Mouse (Mus musculus): ENCODE measurements around the gene Gm49325.
A peak's percentile ranks its signal among the peaks of the same experiment; 100 is the strongest.

Gm49325 gene

DNA sequence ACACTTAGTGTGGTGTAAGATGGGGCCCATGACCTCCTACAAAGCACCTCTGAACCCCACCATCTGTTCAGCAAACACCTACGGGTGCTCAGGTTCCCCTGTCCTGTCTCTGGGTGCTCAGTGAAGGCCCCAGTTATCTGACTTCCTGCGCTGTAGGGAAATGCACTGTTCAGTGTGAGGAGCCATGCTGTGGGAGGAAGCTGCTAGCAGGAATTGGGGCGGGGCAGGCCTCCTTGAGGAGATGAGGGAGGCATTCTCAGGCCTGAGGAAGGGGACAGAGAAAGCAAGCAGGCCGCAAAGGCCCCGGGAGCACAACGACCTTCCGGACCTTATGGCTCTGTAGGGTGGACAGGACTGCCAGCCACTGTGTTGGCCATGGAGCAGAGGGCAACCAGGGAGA, 16.9 kb upstream of the Gm49325 start:
- DNase-seq (ENCODE audit: low spot score) = no peak

GRCm38 (mm10) chr10:77589749-77590148, 16.2 kb upstream of the Gm49325 start:
- DNase-seq (ENCODE audit: low spot score) = no peak

DNA sequence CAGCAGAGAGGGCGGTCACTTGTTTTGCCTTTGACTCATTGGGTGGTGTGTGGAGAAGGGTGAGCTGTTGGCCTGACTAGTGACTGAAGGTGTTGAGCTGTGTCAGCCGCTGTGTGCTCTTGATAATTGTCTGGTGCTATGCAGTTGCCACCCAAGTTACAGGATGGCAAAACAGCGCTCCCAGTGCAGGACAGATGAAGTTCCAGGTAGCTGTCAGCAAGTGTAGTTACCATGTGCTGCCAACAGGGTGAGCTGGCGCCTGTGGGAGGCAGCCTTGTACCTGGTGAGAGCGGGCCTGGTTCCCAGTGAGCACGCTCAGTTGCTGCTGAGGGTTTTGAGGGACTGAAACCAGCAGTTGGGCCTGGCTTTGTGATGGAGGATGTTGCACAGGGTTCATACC, 15.2 kb upstream of the Gm49325 start:
- DNase-seq (ENCODE audit: low spot score) = peak; percentile 66

DNA sequence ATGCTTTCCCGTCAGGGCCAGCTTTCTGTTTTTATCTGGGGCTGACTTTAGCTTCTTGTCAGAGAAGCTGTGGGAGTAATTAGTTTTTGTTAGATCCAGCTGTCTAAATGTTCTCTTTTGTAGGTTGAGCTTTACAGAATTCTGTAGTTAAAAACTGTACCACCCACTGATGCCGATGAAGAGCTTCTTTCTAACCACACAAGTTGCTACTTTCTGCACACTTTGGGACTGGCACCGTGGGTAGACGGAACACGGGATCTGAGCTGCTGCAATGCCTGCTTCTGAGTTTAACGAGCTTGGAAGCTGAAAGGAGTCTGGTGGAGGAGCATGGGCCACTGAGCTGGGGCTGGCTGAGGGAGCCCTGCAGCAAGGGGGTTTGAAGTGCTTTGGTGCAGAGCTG, 14.5 kb upstream of the Gm49325 start:
- no peak for DNase-seq (ENCODE audit: low spot score)

- no peak for DNase-seq (ENCODE audit: low spot score)
These were observed 9.9 kb upstream of the Gm49325 start for GRCm38 (mm10) chr10:77596060-77596459.

GRCm38 (mm10) chr10:77603021-77603420, 3.0 kb upstream of the Gm49325 start:
- DNase-seq (ENCODE audit: low spot score) = no peak

DNA sequence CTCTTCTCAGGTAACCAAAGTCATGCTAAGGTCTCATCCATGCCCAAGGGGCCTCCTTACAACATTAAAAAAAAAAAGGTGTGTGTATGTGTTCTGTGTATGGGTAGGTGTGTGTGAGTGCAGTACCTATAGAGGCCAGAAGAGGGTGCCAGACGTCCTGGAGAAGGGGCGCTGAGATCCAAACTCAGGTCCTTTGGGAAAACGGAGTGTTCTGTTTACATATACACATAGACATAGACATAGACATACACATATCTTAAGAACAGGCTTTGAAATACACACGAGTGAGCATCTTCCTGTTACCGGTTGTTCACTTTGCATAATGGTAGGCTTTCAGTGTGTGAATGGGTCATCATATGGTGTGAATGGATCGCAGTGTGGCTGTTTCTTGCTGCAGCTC, 1.9 kb upstream of the Gm49325 start:
- DNase-seq (ENCODE audit: low spot score) = no peak

GRCm38 (mm10) chr10:77604958-77605357, 1.0 kb upstream of the Gm49325 start:
- no peak for DNase-seq (ENCODE audit: low spot score)

DNA sequence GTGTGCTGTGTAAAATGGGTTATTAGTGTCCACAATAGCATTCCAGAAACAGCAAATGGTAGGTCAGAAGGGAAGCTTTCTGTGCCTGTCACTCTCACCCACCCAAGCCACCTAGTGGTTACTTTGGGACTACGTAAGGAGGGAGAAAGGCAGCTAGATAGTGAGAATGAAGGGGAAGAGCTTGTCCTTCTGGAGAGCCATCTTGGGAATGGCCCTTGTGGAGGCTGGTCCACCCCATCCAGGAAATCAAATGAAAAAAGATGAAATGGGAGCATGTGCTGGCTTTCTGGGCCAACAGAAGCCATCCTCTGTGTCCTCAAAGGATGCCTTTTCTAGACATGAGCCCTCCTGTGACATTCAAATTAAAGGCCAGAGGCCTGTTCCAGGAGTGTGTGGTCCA, 629 bp upstream of the Gm49325 start:
- no peak for DNase-seq (ENCODE audit: low spot score)

- DNase-seq (ENCODE audit: low spot score) = no peak
These were observed 858 bp downstream of the Gm49325 start for GRCm38 (mm10) chr10:77606855-77607254.

DNA sequence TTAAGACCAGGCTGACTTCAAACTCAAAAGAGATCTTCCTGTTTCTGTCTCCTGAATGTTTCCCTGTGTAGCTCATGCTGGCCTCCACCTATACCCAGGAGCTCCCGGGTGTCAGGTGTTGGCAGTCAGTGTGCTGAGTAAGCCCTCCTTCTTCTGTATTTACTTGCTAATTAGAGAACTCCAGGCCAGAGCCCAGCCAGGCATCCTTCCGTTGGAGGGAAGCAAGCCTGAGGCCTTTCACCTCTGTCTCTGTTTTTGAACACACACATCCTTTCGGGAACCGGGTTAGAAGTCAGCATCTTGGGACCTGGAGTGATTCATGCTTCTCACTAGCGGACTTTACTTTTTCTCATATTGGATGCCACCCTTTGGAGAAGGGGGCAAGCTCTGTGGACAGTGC, 1.4 kb downstream of the Gm49325 start:
- DNase-seq (ENCODE audit: low spot score) = no peak

DNA sequence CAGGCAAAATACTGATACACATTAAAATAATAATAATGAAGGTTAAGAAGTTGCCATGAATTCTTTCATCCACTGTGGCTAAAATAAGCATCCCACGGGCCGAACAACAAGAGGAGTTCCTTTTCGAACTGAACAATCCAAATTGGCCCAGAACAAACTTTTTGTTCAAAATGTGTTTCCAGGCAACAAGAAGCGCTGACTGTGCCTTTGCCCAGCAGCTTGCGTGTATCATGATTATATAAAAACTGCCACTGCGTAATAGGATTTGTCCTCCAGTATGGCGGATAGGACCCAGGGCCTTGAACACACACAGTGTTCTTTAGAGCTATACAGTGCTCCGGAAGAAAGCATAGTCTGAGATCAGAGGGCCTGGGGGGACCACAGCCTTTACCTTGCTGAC, 2.6 kb downstream of the Gm49325 start:
- no peak for DNase-seq (ENCODE audit: low spot score)

GRCm38 (mm10) chr10:77610221-77610961, 4.4 kb downstream of the Gm49325 start:
- no peak for DNase-seq (ENCODE audit: low spot score)

DNA sequence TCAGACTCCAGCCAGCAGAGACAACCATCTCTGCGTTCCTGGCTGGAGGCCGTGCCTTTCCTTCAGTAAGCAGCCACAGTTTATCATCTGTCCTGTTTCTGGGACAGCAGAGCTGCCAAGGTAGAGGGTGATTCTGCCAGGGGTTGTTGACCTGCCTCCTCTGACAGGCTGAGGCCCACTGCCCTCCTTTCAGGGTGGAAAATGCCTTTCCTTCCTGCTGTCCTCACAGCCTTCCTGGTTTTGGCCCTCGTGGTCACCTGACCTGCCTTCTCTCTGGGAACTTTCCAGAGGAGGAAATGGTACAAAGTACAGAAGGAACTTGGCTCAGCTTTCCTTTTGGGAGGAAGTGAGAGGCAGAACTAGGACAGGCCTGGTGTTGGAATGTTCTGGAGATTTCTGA, 7.4 kb downstream of the Gm49325 start:
- peak; percentile 37 for DNase-seq (ENCODE audit: low spot score)

DNA sequence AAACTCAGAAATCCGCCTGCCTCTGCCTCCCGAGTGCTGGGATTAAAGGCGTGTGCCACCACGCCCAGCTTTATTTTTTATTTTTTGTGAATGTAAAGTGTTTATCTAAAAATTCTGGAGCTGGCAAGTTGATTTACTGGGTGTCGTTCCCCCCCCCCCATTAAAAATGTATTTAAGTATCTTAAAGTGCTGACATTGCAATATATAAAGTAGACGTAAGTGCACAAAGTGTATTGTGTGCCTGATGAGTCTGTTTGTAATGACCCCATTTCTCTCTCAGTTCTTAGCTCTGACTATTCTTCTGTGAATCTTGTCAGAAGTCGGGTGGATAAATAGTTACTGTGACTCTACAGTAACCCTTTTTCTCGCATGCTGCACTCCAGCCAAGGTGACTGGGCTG, 9.7 kb downstream of the Gm49325 start:
- no peak for DNase-seq (ENCODE audit: low spot score)

DNA sequence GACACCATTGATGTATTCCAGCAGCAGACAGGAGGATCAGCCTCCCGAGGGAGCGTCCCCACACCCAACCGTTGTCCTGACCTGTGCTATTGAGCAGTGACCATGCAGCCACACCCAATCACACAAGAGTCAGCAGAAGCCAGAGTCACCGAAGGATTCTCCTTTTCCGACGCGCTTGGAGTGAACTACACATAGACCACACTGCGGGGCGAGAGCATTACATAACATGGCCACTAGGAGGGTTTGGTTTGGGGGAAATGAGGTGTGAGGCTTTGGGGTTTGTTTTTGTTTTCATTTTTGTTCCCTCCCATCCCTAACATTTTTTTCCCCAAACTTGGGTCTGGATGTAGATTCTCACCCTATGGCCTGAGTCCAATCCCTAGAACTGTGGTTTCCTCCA, 10.2 kb downstream of the Gm49325 start:
- DNase-seq (ENCODE audit: low spot score) = no peak

GRCm38 (mm10) chr10:77616926-77617325, 10.9 kb downstream of the Gm49325 start:
- no peak for DNase-seq (ENCODE audit: low spot score)

DNA sequence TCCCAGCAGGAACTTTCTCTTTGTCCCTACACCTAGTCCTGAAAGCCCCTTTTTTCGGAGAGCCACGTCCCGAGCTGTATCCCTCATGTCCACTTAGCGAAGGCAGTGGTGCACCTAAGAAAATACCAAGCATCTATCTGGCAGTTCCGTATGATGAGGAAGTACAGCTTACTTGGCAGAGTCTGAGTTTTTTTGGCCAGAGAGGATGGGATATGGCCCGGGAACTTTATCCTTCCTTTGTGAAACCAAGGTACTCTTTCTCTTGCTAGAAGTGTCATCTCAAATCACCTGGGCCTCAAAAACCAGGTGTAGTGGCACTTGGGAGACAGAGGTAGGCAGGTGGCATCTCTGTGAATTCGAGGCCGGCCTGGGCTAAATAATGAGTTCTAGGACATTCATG, 15.5 kb downstream of the Gm49325 start:
- no peak for DNase-seq (ENCODE audit: low spot score)

DNA sequence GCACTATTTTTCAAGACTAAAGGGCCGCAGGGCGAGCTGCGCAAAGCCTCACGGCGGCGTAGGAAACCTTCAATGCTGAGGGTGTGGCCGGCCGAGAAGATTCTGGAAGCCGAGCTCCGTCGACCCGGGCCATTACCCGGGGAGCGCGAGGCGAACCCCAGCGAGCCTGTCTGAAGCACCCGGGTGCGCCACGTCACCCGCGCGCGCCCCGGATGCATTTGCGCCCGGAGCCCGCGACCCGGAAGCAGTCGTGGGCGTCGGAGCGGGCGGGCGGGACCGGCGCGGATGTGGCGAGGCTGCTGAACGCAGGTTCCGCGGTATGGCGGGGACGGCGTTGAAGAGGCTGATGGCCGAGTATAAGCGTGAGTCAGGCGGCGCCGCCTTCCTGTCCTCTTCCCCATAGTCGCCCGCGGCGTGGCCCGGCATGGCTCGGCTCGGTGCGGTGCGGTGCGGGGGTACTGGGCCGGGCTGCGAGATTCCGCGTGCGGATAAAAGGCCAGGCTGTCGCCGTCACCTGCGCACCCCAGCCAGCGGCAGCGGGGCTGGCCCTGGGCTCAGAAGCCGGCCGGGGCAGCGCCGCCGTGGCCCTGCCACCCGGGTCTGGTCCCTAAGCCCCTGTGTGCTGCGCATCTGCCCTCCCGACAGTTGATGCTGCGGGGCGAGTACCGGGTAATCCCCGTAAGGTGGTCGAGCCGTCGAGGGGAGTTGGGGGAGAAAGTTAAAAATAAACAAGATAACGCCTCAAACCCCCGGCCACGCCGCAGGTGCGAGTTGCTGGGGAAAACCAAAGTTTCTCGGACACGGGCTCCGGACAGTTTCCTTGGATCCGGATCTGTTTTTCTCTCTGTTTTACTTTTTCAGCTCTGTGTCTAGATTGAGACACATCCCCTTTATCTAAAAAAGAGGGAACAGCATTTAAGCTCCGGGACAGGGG, 16.3 kb downstream of the Gm49325 start, which contains the start of gene Ube2g2:
Gene Ube2g2 (plus strand): TSS at position 221 of the 934 bp plus-strand sequence.
- peak; percentile 93 for DNase-seq (ENCODE audit: low spot score)

- peak; percentile 45 for DNase-seq (ENCODE audit: low spot score)
These were observed 17.1 kb downstream of the Gm49325 start for GRCm38 (mm10) chr10:77623069-77623492.

DNA sequence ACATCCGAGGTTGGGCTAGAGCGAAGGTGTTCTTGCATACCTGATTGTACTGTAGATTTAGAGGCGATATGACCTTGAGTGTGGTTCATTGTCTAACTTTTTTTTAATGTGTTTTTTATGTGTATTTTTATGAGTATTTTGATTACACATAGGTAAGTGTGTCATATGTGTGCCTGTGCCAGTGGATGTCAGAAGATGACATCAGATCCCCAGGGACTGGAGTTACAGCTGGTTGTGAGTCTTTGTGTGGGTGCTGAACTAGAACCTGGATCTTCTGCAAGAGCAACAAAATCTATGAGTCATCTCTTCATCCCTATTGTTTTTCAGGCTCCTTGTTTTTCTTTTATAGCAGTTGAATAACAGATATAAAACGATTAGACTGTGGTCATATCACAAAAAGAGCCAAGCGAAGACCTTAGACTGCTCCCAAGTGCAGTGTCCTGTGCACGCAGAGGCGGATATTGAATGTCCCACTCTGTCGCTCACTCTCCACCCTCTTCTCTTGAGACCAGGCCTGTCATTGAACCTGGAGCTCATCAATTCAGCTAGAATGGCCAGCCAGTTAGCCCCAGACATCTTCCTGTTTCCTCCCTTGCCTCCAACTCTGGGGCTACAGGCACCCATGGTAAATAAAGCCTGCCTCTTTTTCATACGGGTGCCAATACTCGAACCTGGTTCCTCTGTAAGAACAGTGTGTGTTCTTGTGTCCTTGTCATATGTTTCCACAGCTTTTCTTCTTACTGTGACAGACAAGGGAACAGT, 17.8 kb downstream of the Gm49325 start:
- no peak for DNase-seq (ENCODE audit: low spot score)

GRCm38 (mm10) chr10:77624570-77624995, 18.6 kb downstream of the Gm49325 start:
- peak; percentile 65 for DNase-seq (ENCODE audit: low spot score)
